Mouse (Mus musculus) adrenal gland, adult (tissue): ENCODE results near the gene Fam166a.

ENCODE experiments used
- DNase-seq, 2 experiments: peaks; one replicate each; pipeline ENCODE4 v3.0.0; 2022 to 2023; ENCODE audit warnings: low spot score in 1 of 2; ENCODE audit not compliant: inconsistent age in 2 of 2

The Fam166a gene

GRCm38 (mm10) chr2:25218445-25218844 lies at the start of gene Fam166a:
Gene Fam166a (plus strand): TSS chr2:25218745.
- no peak for DNase-seq

GRCm38 (mm10) chr2:25169778-25170177 lies 48.8 kb upstream of the Fam166a start:
- DNase-seq = no peak

- DNase-seq = no peak
These were observed 48.0 kb upstream of the Fam166a start for GRCm38 (mm10) chr2:25170326-25171100.

DNA sequence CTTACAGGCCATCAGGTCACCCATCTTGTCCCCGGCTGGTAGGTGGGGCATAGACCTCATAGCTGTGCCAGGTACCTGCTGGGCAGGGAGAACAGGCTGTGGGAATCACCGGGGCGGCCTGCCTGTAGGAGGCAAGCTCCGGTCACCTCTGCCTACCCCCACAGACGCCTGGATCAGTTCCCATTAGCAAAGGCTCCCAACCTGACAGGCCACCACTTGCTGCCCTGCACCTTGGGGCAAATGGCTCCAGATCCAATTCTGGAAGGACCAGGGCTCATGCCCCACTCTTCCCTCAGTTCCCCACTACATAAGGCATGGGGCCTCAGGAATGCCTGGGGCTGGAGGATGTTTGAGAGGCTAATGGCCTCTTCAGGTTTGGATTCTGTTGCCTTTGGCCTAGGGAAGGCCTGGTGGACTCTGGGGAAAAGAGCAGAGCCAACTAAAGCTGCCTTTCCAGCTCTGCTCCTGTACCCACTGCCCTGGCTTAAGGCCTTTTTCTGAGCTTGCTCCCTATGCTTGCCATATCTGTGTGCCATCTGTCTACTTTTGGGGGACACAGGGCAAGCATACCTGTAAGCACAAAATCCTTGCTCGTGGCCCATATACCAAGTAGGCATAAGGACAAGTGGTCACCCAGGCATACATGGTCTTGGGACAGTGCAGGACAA lies 47.3 kb upstream of the Fam166a start:
- DNase-seq = no peak

GRCm38 (mm10) chr2:25171769-25172153 lies 46.8 kb upstream of the Fam166a start:
- DNase-seq = no peak

DNA sequence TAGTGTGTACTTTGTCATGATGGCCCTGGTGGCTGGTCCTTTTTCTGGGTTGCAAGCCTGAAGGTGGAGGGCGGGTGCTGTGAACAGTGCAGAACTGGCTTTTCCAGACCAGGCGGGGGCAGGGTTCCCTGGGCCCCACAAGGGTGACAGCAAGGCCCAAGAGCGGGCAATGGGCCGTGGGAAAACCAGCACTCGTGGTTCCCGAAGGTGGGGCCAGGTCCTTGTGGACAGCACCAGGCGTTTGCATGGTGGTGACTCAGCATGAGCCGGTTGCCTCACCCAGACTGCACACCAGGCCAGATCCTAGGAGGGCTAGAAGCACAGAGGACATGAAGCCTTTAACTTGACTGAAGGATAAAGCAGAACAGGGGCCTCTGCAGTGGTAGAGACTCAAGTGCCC lies 45.9 kb upstream of the Fam166a start:
- peak in 1 of 2 experiments; percentile 69 for DNase-seq

GRCm38 (mm10) chr2:25173821-25174220 lies 44.7 kb upstream of the Fam166a start:
- DNase-seq = no peak

GRCm38 (mm10) chr2:25174866-25175689 lies 43.5 kb upstream of the Fam166a start:
- no peak for DNase-seq

- no peak for DNase-seq
These were observed 42.9 kb upstream of the Fam166a start for GRCm38 (mm10) chr2:25175690-25176078.

DNA sequence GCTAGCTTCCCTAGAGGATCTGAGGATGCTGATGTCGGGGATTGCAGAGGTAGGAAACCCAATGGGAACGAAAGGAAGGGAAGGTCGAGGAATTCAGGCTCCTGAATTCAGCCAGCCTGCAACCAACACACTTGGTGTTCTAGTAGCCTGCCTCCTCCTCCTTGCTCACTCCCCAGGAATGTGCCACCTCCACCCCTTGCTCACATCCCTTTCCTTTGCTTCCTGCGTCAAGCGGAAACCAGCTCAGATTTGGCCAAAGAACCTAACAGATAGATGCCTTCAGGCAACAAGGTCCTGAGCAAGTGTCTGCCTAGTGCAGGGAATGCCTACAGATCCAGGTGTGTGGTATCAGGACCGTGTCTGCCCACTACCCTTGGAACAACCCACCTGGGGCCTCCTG lies 42.0 kb upstream of the Fam166a start:
- DNase-seq = peak in 1 of 2 experiments; percentile 59

DNA sequence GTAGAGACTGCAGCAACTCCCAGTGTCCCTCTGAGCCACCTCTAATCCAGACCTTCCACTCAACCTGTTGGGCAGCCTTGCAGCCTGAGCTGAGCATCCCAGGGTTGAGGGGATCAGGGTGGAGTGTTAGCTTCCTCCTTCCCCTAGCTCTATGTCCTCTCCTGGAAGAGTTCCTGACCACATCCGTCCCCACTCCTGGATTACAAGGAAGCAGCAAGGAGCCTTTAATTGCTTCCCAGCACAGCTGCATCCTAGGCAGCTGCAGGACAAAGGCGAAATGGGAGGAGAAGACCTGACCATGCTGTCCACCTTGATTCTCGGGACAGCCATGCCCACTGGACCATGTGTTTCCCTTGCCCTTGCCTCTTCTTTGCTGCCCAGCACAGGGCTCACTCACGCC lies 41.5 kb upstream of the Fam166a start:
- no peak for DNase-seq

DNA sequence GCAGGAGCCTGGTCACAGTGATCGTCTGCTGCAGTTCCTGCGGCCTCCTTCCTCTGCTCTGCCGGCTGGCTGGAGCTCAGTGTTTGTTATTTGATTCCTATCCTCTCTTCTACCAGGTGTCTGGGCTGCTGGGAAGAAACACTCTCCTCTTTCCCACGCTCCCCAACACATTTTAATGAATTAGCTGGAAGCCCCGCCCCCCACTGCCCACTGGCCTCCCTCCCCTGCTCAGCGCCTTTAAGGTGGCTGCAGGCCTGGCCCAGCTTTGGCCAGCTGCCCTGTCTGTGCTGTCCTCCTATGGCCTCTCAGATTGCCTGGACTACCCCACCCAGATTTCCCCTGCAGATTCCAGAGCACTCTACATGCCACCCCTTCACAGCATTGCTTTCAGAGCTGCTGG lies 40.9 kb upstream of the Fam166a start:
- peak in 1 of 2 experiments; percentile 65 for DNase-seq

DNA sequence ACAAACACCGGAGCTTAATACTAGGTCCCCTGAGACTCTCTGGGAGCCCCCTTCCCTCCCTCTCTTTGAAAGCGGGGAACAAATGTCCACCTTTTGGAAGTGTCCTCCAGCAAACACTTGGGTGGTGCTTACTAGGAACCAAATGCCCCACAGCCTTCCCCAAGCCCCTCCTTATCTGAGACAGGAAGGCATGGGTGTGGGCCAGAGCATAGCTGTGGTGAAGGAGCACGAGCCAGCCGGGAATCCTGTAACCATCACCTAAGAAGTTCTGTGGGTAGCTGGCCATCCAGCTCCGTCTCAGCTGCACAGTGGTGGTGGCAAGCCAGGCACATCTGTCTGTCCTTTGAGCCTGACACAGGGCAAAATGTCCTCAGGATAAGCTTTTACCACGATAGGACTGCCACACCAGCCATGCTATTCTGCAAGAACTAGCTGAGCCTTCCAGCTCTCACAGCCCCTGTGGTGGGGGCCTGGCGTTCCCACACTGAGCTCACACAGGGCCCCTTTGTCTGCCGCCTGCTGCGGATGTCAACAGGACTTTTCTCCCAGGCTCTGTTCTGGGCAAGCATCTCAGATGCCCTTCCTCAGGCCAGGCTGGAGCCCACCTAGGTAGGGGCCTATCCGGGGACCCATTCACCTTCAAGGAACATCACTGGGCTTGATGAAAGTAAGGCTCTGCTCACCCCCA lies 40.1 kb upstream of the Fam166a start:
- no peak for DNase-seq

DNA sequence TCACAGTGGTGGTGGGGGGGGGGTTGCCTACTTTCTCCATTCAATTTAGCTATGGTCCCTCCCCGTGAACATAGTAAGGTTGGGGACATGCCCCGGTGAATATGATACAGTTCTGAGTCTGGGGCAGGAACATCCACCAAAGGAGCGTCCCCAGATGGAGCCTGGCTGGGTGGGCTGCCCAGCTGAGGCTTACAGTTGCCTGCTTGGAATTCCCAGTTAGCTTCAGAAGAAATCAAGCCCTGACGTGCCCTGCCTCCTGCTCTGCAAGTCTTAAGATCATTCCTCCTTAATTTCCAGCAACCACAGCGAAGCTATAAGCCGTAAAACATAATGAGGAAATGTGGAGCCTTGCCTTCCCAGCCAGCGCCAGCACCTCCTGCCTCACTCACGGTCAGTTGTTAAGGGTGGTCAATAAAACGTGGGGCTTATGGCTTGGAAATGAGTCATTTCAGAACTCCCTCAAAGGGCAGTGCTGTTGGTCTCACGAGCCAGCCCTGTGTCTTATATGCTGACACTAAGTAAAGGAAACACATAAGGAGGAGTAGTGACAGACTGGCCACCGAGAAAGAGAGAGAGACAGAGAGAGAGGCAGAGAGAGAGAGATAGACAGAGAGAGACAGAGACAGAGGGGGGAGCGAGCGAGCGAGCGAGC lies 38.9 kb upstream of the Fam166a start:
- no peak for DNase-seq

- DNase-seq = peak; percentile 91 to 95
These were observed 38.1 kb upstream of the Fam166a start, which contains the start of gene Nrarp for GRCm38 (mm10) chr2:25180478-25180903. Gene Nrarp (plus strand): TSS chr2:25180758.

DNA sequence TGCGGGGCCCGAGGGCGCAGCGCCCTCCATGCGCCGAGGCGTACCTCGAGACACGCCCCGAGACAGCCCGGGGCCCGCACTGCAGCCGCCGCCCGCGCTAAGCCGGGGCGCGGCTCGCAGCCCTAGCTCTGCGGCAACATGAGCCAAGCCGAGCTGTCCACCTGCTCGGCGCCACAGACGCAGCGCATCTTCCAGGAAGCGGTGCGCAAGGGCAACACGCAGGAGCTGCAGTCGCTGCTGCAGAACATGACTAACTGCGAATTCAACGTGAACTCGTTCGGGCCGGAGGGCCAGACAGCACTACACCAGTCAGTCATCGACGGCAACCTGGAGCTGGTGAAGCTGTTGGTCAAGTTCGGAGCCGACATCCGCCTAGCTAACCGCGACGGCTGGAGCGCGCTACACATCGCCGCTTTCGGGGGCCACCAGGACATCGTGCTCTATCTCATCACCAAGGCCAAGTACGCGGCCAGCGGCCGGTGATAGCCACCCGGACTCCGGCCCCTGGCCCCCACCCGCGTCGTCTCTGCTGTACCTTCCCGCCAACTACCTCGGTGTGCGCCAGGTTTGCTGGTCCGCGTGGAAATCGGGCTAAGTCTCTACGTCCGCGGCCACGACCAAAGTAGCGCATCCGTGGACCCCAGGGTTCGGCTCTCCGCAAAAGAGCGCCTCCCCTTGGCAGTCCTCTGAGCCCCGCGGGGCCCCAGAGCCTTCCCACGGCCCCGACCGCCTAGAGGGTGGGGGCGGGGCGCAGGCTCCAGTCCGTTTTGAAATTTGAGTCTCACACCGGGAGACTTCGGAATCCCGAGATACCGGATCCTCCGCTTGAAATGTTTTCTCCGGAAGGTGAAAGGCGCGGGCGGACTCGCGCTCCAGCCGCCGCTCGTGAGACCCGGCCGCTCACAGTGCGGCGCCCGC lies 37.3 kb upstream of the Fam166a start:
- peak in 1 of 2 experiments; percentile 69 for DNase-seq

DNA sequence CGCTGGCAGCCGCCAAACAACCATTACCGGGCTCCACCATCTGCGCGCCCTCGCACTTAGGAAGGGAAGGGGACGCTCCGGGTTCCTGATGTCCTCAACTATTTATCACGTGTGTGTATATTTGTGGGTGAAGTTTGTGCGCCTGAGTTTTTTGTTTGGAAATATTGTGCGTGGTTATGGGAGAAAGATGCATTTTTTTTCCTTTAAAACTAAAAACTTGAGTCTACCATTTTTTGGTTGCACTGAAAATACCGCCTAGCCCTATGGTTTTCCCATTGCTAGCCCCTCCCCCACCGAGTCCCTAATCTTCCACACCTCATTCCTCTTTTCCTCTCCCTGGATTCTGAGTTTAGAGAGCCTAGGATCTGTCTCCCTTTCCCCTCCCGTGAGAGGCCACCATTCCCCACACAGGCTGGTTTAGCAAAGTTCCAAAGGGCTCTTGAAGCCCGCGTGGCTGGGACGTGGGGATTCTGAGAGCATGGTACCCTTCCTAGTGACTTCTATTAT lies 36.6 kb upstream of the Fam166a start:
- peak in 1 of 2 experiments; percentile 54 for DNase-seq

DNA sequence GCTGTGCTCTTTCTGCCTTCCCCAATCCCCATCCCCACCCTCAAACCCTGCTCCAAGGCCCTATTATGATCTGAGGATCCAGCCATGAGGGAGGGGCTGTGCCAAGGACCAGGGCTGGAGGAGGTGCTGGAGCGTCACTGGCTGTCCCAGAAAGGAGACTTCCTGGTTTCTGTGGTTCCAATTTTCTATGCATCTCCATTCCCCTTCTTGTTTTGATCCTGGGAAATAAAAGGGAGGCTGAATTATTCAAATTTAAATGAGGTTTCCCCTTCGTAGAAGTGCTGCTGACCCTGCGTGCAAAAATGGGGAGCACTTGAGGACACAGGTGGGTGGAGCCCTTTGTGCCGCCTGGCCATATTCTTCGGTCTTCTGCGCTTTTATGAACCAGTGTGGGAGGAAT lies 35.9 kb upstream of the Fam166a start:
- DNase-seq = no peak

- DNase-seq = no peak
These were observed 35.2 kb upstream of the Fam166a start for GRCm38 (mm10) chr2:25183336-25183735.
